Mouse (Mus musculus) cerebellum, postnatal 10 days (tissue): ENCODE data around the gene Bcl2l13.

Experiments
- DNase-seq, 2 experiments: peaks; one replicate each; pipeline ENCODE4 v3.0.0; 2021; ENCODE audit warnings: mixed read lengths in 2 of 2

Gene Bcl2l13

DNA sequence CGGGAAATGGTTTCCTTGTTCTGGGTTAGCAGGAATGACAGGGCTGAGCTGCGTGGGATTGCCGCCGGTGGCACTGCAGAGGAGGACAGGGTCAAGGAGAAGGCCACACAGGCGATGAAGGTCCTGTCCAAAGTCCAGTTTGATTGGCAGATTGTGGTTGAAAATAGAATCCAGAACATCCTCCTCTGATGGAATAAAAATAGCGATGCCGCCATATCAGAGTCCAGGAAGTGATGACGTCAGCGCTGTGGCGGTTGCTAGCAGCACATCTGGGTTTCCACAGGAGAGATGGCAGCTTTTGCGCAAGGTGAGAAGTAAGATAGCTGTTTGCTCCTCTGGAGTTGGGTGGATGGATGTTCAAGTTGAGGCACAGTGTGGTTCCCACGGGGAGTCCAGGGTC lies 96.6 kb downstream of the Bcl2l13 start:
- DNase-seq, result no peak

DNA sequence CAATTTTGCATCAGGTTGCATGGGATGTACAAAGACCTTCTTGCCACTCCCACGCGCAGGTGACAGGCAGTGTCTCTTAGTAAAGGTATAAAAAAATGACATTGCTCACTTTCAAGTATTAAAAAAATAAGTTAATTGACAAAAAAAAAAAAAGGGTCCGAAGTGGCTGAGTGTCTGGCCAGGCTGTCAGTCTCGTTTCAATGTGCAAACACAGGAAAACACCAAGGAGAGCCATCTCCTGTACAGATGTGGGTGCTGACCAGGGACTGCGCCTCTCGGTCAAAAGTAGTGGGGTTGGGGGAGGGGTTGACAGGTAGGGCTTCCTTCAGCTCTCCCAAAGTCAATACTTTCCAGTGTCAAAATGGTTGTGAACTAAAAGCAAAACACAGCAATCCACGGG lies 97.7 kb downstream of the Bcl2l13 start:
- DNase-seq, result no peak

DNA sequence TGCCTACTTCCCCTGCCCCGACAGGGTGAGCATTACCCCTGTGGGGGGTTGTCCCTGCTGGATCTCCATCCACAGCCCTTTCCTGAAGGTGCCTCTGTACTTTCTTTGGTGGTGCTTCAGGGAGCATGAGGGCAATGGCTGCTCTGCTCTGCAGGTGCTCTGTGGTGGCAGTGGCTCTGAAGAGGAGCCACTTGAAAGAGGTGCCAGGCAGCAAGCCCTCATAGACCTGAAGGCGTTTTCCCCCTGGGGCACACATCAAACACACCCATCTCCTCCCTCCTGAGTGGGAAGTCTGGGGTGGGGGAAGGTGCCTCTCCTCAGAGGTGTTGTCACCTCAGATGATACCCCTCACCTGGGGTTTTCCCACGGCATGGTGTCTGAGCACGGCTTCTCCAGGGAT lies 98.2 kb downstream of the Bcl2l13 start:
- no peak for DNase-seq

DNA sequence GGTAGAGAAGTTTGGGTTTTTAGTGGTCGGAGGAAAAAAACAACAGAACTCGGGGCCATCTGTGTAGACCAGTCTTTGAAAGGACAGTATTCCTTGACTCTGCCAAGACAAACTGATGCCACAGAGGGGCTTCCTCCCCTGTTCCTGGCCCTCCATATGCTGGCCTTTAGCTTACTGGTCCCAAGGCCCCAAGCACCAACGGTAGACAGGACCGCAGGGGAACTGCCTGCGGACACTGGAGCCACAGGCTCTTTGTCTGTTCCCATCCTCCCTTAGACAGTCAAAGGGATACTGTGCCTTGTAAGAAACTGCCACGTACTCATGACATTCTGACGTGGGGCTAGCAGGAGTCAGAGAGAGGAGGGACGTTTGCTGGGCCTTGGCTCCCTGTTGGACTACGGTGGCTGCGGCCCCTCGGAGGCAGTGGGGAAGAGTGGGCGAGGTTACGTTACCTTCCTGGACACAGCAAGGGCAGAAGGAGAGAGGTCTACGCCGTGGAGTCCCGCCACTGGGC lies 101.1 kb downstream of the Bcl2l13 start:
- no peak for DNase-seq

DNA sequence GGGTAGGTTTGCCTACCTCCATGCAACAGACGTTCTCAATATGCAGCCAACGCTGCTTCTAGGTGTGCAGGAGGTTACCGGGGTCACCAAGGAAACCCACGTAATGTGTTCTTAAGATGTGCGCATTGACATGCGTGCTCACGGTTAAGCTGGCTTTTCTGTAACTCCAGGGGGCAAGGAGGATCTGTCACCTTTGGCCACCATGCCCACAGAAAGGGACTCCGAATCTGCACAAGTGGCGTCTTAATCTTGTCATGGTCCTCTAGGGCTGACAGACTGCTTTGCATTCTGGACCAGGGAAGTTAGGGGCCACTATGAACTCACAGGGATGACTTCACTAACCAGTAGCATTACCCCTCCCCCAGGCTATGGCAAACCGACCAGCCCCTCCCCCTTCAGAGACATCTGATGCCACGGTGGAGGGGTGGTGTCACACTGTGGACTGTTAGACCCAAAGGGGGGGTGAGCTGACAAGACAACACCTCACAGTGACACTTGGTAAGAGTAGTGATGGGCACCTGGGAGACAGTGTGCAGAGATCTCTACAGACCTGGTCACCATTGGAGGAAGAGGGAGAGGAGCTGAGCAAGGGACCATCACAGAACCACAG lies 102.1 kb downstream of the Bcl2l13 start:
- DNase-seq, result no peak

DNA sequence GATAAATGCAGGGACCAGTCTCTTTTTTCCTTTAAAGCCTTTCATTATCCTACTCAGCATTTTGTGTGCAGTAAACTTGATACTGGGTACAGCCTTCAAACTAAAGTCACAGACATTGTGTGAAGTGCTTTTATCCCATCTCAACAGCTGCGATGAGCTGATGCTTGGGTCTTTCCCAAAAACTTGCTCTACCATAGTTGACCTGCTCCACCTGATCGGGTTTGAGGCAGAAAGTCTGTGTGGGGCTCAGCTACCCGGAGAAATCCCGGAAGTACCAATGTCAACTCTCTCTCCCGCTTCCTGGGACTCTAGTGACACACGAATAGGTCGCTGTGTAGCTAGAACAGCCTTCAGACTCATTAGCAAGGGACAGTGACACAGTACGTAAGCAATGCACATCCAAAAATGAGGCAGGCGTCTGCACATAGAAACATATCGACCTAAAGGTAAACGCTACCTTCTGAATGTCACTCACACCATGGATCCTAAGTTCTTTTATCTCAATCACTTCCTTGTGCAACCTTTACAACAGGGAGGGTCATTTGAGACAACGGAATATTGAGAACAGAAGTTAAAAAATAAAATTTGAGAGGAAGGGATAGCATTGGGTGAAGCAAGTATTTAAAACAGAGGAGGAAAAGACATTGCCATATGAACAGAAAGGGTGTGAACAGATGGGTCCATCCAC lies 102.9 kb downstream of the Bcl2l13 start:
- no peak for DNase-seq

DNA sequence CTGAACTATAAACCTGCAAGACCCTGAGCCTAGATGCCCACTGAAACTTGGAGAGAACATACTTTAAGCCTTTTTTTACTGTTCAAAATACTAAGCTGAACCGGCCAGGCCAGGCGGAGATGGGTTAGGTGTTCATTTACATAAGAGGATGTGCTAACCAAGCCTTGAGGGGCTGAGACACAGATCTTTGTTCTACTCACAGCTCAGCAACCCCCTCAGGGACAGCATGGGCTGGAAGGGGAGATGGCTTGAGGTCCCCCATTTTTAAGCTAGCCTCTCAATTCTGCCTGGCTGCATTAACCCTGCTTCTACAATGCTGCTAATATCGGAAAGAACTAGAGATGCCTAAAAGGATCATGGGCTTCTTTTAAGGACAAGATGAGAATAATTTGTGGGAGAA lies 103.8 kb downstream of the Bcl2l13 start:
- DNase-seq, result no peak

DNA sequence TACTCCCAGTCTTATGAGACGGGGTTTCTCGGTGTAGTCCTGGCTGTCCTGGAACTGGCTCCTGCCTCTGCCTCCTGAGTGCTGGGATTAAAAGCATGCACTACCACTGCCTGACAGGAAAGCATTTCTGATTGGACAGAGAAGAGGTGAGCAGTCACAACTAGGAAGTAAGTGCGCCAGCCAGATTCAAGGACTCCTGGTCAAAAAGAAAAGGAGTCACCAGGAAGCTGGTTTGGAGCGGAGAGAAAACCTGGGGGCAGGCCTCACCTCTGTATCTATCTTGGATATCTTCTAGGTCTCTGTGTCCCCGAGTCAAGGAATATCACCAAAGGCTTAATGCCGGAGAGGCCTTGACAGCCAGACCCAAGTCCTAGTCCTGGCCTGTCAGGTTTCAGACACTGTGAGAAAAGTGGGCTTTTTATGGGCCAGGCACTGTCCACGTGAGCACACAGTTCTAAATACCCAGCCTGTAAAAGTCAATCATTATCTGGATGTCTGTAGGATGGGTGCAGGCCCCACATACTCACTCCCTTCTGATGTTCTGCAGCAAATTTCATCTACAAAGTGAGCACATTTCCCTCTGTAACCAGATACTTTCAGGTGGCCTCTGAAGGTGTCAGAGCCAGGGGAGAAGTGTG lies 104.6 kb downstream of the Bcl2l13 start:
- DNase-seq, result no peak

DNA sequence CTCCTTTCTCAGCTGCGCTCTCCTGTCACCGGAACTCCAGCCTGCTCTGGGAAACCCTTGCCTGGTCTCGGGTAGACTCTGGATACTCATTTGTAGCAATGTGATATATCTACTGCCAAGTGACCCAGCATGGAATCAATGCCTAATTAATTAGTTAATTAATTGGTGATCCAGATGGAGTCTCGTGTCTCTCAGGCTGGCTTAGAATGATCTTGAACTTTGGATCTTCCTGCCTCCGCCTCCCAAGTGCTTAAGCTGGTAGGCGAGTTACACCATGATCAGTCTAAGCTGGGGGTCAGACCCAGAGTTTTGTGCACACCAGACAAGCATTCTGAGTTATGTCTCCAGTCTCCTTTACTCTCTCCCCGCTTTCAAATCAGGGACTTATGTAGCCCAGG lies 105.1 kb downstream of the Bcl2l13 start:
- DNase-seq, result no peak

DNA sequence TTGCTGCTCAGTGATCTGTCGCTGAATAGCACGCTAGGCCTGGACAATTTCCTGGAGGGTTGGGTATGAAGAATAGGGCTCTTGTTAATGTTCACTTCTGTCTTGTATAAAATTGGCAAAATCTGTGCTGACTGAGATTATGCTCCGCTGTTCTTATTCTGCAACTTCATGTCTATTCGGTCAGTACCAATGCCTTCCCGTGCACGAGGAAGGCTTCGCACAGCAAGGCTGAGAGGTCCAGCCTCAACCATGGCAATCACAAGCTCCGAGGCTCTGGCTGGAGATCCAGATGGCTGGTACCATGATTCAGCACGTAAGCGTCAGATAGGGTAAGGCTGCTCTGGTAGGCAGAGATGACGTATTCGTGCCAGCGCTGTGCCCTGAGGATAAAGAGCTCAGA lies 105.6 kb downstream of the Bcl2l13 start:
- no peak for DNase-seq
